Mouse (Mus musculus) MEL (cell line): ENCODE measurements around the gene Rapgef4.

ENCODE experiments used
- CHD1 ChIP-seq: IDR thresholded peaks from 2 replicates; pipeline ENCODE4 v1.6.1; 2012; ENCODE audit warnings: low read depth, mild to moderate bottlenecking, inconsistent platforms, low read length, improper control_type of control experiment
- CTCF ChIP-seq, 3 experiments: IDR thresholded peaks in 2 of 3; conservative IDR thresholded peaks in 1 of 3; 2 replicates each; pipeline ENCODE4 v1.5.1; 2011 to 2012; ENCODE audit warnings: low read length in 3 of 3, low read depth in 2 of 3, mild to moderate bottlenecking in 2 of 3, improper control_type of control experiment in 1 of 3, inconsistent platforms in 1 of 3, mixed read lengths in 1 of 3, moderate library complexity in 1 of 3; ENCODE audit not compliant: control insufficient read depth in 1 of 3, insufficient read depth in 1 of 3, poor library complexity in 1 of 3, severe bottlenecking in 1 of 3
- MAFK ChIP-seq: IDR thresholded peaks from 2 replicates; pipeline ENCODE4 v1.6.1; 2011; ENCODE audit warnings: low read depth, mild to moderate bottlenecking, low read length, improper control_type of control experiment, borderline replicate concordance
- POLR2A ChIP-seq, 2 experiments: IDR thresholded peaks; 2 replicates each; pipeline ENCODE4 v1.6.1; 2011 to 2012; ENCODE audit warnings: low read length in 2 of 2, mild to moderate bottlenecking in 2 of 2, control low read depth in 1 of 2, improper control_type of control experiment in 1 of 2, low read depth in 1 of 2, moderate library complexity in 1 of 2; ENCODE audit not compliant: control insufficient read depth in 1 of 2, insufficient read depth in 1 of 2, poor library complexity in 1 of 2
- ZKSCAN1 ChIP-seq: IDR thresholded peaks from 2 replicates; pipeline ENCODE4 v1.6.1; 2012; ENCODE audit warnings: low read depth, mild to moderate bottlenecking, inconsistent platforms, low read length, improper control_type of control experiment, moderate library complexity
- ZNF384 ChIP-seq: IDR thresholded peaks from 2 replicates; pipeline ENCODE4 v1.6.1; 2012; ENCODE audit warnings: low read depth, mild to moderate bottlenecking, inconsistent platforms, low read length, improper control_type of control experiment

GRCm38 (mm10) chr2:72228881-72229280, 247.8 kb downstream of the Rapgef4 start:
- TF ChIP-seq ZKSCAN1 (no peak), CHD1 (no peak), CTCF (IDR thresholded peaks at IDR 0.05 in 2 of 3, conservative IDR thresholded peaks at IDR 0.05 in 1 of 3; ENCODE audit: control insufficient read depth in 1 of 3, insufficient read depth in 1 of 3, low read depth in 2 of 3, low read length in 3 of 3, poor library complexity in 1 of 3, severe bottlenecking in 1 of 3) (no peak), ZNF384 (no peak), MAFK (no peak), POLR2A (IDR thresholded peaks at IDR 0.05; ENCODE audit: control insufficient read depth in 1 of 2, insufficient read depth in 1 of 2, low read depth in 1 of 2, low read length in 2 of 2, poor library complexity in 1 of 2) (no peak)
